28 mouse cellular contexts compared by ENCODE assay signal in the genomic region with DNA sequence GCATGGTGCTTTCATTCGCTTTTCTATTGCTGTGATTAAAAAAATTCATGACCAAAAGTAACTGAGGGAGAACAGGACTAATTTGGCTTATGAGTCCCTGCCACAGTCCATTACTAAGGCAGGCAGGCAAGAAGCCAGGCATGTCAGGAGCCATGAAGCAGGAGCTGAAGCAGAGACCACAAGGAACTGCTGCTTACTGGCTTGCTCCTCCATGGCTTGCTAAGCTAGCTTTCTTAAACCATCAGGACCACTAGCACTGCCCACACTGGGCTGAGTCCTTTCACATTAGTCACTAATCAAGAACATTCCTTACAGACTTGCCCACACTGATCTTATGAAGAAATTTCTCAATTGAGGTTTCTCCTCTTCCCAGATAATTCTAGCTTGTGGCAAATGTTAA. TPM values are rescaled to one million over a fixed set of nuclear protein-coding genes. Genes with fewer than 3 reads are reported as not detected.
DNase-seq lines count a peak whose midpoint lies in the region; ATAC-seq lines count a peak whose summit lies in the region.
"Had no signal": no experiment of that assay in that cellular context is flagged by ENCODE, and none has a peak within 500 bp of the region (broad histone marks: within the 10 kb centered on the region; RNA-seq: fewer than 3 reads in every experiment).

No protein-coding gene starts in this region.

- H3K27ac ChIP-seq in midbrain, embryonic 14.5 days (replicated peaks; ENCODE audit: low read depth, low read length): no peak overlapping the region
- H3K27ac ChIP-seq: forebrain, embryonic 12.5 days; heart, adult 2 months; hindbrain, embryonic 12.5 days; intestine, embryonic 15.5 days had no signal

- H3K9me3 ChIP-seq in midbrain, embryonic 14.5 days (ENCODE audit: control insufficient read depth, low read length): no peaks in the 10 kb centered on the region
- H3K9me3 ChIP-seq: embryonic facial prominence, embryonic 15.5 days; forebrain, embryonic 12.5 days; hindbrain, embryonic 12.5 days; intestine, embryonic 15.5 days had no signal

- DNase-seq in 3134 (ENCODE audit: extremely low read depth, insufficient read length, low spot score) (peak; percentile 51), 3T3-L1 (ENCODE audit: low read depth, low spot score) (peak; percentile 85), NIH3T3 (ENCODE audit: low read depth) (peak; percentile 83)
- DNase-seq in fibroblast of lung, adult 2 months (ENCODE audit: low read depth): peak; percentile 77
- no peak for DNase-seq in lung, postnatal 4 days
- DNase-seq in T-cell, adult 2 months (ENCODE audit: low spot score): no peak
- no peak for DNase-seq in midbrain, embryonic 14.5 days
- DNase-seq: adrenal gland, postnatal 10 days; adrenal gland, postnatal 36 days; B cell, adult 2 months; cerebellum, adult 18-20 months; cerebellum, adult 9-11 months; cerebellum, postnatal 36 days; embryo, embryonic 11 days; gastrocnemius, postnatal 10 days; gastrocnemius, postnatal 36 days; heart, adult 2 months; kidney, adult 11 months; kidney, adult 8-10 months had no signal

- no peaks in the 10 kb centered on the region for H3K36me3 ChIP-seq in midbrain, embryonic 14.5 days (ENCODE audit: control insufficient read depth, insufficient read depth, low read length)
- H3K36me3 ChIP-seq: embryonic facial prominence, embryonic 15.5 days; forebrain, embryonic 12.5 days; hindbrain, embryonic 12.5 days; intestine, embryonic 15.5 days had no signal

- H3K27me3 ChIP-seq in midbrain, embryonic 14.5 days (ENCODE audit: control insufficient read depth, insufficient read depth, low read length): no peaks in the 10 kb centered on the region
- H3K27me3 ChIP-seq: embryonic facial prominence, embryonic 15.5 days; forebrain, embryonic 12.5 days; hindbrain, embryonic 12.5 days; intestine, embryonic 15.5 days had no signal

- H3K4me2 ChIP-seq in midbrain, embryonic 14.5 days (ENCODE audit: low read length): no peak overlapping the region
- H3K4me2 ChIP-seq: forebrain, embryonic 12.5 days; heart, embryonic 11.5 days; hindbrain, embryonic 12.5 days; intestine, embryonic 15.5 days had no signal

- H3K9ac ChIP-seq in midbrain, embryonic 14.5 days (replicated peaks; ENCODE audit: low read length): no peak overlapping the region
- H3K9ac ChIP-seq: embryonic facial prominence, embryonic 15.5 days; forebrain, embryonic 12.5 days; hindbrain, embryonic 12.5 days; intestine, embryonic 15.5 days had no signal

- H3K4me3 ChIP-seq in midbrain, embryonic 14.5 days (replicated peaks; ENCODE audit: low read depth, low read length): no peak overlapping the region
- H3K4me3 ChIP-seq: embryonic facial prominence, embryonic 15.5 days; forebrain, embryonic 12.5 days; heart, adult 2 months; hindbrain, embryonic 12.5 days; intestine, embryonic 15.5 days had no signal

- WGBS in midbrain, embryonic 14.5 days: 96% methylated on average over 1 of the region's 1 CpGs

- no peak for ATAC-seq in midbrain, embryonic 14.5 days (ENCODE audit: low FRiP score, low TSS enrichment)
- ATAC-seq: activated CD4-positive, CD25-positive, alpha-beta regulatory T cell, adult 4 months; CD4-positive, CD25-positive, alpha-beta regulatory T cell, adult 4 months; forebrain, embryonic 16.5 days; hindbrain, embryonic 16.5 days; intestine, embryonic 15.5 days had no signal

- H3K4me1 ChIP-seq in midbrain, embryonic 14.5 days (ENCODE audit: control insufficient read depth, insufficient read depth, low read length): no peaks in the 10 kb centered on the region
- H3K4me1 ChIP-seq: forebrain, embryonic 12.5 days; hindbrain, embryonic 12.5 days; intestine, embryonic 15.5 days had no signal

RNA-seq across cellular contexts. Expression of gene Hacd4, which starts 23.8 kb away (rescaled TPM):
- polyA plus RNA-seq in midbrain, embryonic 14.5 days (2014; fragmentation: Nextera tagmentation; extraction: Ambion mirVana): 2.4 and 3.8 TPM in 2 replicates

Comparison
In these comparisons a context has a peak if more than half of its experiments do, and no peak if none do; other contexts are left out.
1. DNase-seq: peak in 3134 (single experiment), 3T3-L1 (single experiment), NIH3T3 (single experiment) and fibroblast of lung, adult 2 months (single experiment); none in lung, postnatal 4 days (0 of 2), T-cell, adult 2 months (single experiment) and midbrain, embryonic 14.5 days (single experiment).